Mouse (Mus musculus) MEL (cell line): ENCODE measurements at regions not wholly inside any gene's neighbourhood (a gene's known extent, or its start where the extent isn't known, plus 50 kb on each side); places are given as distances from the start of the nearest gene placed in this dataset.
A peak's percentile ranks its signal among the peaks of the same experiment; 100 is the strongest.

Experiments used
- DNase-seq: peaks from one replicate; pipeline ENCODE4 v3.0.0; 2011; ENCODE audit warnings: low read depth, low spot score
- H3K27ac ChIP-seq: 2 replicates; pipeline ENCODE4 v1.5.1; 2012; ENCODE audit warnings: low read depth, mild to moderate bottlenecking, control low read depth, low read length, moderate library complexity; ENCODE audit not compliant: control insufficient read depth
- H3K27me3 ChIP-seq, 2 experiments: fragments of 150-350 bp in 1 of 2; sonication (generic) in 1 of 2; 2 replicates each; pipeline ENCODE4 v1.6.1; 2012; ENCODE audit warnings: low read length in 2 of 2, mild to moderate bottlenecking in 2 of 2, improper control_type of control experiment in 1 of 2, moderate library complexity in 1 of 2; ENCODE audit not compliant: insufficient read depth in 2 of 2, control insufficient read depth in 1 of 2
- H3K36me3 ChIP-seq, 2 experiments: 2 replicates each; pipeline ENCODE4 v1.6.1; 2012 to 2014; ENCODE audit warnings: low read length in 2 of 2, improper control_type of control experiment in 1 of 2, inconsistent platforms in 1 of 2, mild to moderate bottlenecking in 1 of 2; ENCODE audit not compliant: insufficient read depth in 2 of 2, control insufficient read depth in 1 of 2
- H3K4me1 ChIP-seq, 2 experiments: fragments of 150-350 bp in 1 of 2; sonication (generic) in 1 of 2; 2 replicates each; pipeline ENCODE4 v1.6.1; 2012; ENCODE audit warnings: low read length in 2 of 2, improper control_type of control experiment in 1 of 2, mild to moderate bottlenecking in 1 of 2; ENCODE audit not compliant: insufficient read depth in 2 of 2, control insufficient read depth in 1 of 2
- H3K4me3 ChIP-seq, 2 experiments: fragments of 150-350 bp in 1 of 2; sonication (generic) in 1 of 2; 2 replicates each; pipeline ENCODE4 v1.5.1; 2012; ENCODE audit warnings: low read depth in 2 of 2, low read length in 2 of 2, mild to moderate bottlenecking in 2 of 2, moderate library complexity in 2 of 2, control low read depth in 1 of 2, improper control_type of control experiment in 1 of 2; ENCODE audit not compliant: control insufficient read depth in 1 of 2, insufficient read depth in 1 of 2
- H3K79me2 ChIP-seq: 2 replicates; pipeline ENCODE4 v1.6.1; 2012; ENCODE audit warnings: mild to moderate bottlenecking, low read length, moderate library complexity; ENCODE audit not compliant: control insufficient read depth, poor library complexity, insufficient read depth
- H3K9ac ChIP-seq: 2 replicates; pipeline ENCODE4 v1.6.1; 2012; ENCODE audit warnings: low read depth, mild to moderate bottlenecking, control low read depth, low read length, moderate library complexity; ENCODE audit not compliant: control insufficient read depth, poor library complexity, severe bottlenecking
- H3K9me3 ChIP-seq: fragments of 150-350 bp; sonication (generic); replicated peaks from 2 replicates; pipeline ENCODE4 v1.6.1; 2012; ENCODE audit warnings: mild to moderate bottlenecking, low read length, improper control_type of control experiment, moderate library complexity; ENCODE audit not compliant: insufficient read depth
- CHD2 ChIP-seq: IDR thresholded peaks from 2 replicates; pipeline ENCODE4 v1.6.1; 2011; ENCODE audit warnings: low read length, improper control_type of control experiment
- ETS1 ChIP-seq: IDR thresholded peaks from 2 replicates; pipeline ENCODE4 v1.6.1; 2012; ENCODE audit warnings: low read depth, mild to moderate bottlenecking, inconsistent platforms, low read length, improper control_type of control experiment, moderate library complexity
- JUND ChIP-seq: IDR thresholded peaks from 2 replicates; pipeline ENCODE4 v1.6.1; 2011; ENCODE audit warnings: low read depth, mild to moderate bottlenecking, improper control_type of control experiment, low read length
- MAFK ChIP-seq: IDR thresholded peaks from 2 replicates; pipeline ENCODE4 v1.6.1; 2011; ENCODE audit warnings: low read depth, mild to moderate bottlenecking, low read length, improper control_type of control experiment, borderline replicate concordance
- MXI1 ChIP-seq: IDR thresholded peaks from 2 replicates; pipeline ENCODE4 v1.6.1; 2011; ENCODE audit warnings: mild to moderate bottlenecking, low read depth, low read length, improper control_type of control experiment
- MYB ChIP-seq: IDR thresholded peaks from 2 replicates; pipeline ENCODE4 v1.6.1; 2011; ENCODE audit warnings: mild to moderate bottlenecking, low read depth, low read length, improper control_type of control experiment
- RAD21 ChIP-seq: IDR thresholded peaks from 2 replicates; pipeline ENCODE4 v1.6.1; 2011; ENCODE audit warnings: mild to moderate bottlenecking, low read depth, low read length, improper control_type of control experiment

DNA sequence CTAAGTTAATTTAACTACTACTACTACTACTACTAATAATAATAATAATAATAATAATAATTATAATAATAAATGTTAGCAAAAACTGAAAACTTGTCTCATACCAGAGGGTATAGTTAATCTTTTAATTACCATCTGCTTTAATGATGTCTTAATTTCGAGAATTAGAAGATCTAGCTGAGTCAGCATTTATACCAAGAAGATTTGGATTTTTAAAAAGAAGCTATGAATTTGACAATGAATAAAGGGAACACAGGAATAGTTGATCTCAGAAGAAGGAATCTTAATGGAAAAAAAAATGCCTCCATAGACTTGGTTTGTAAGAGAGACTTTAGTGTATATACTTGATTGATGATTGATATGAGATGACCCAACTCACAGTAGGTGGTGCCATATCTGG, 158.5 kb upstream of the Nap1l3 start:
- no peak for DNase-seq
- Histone ChIP-seq H3K27ac (no peak overlapping the region), H3K36me3 (no peaks in the 10 kb centered on the region), H3K9ac (no peak overlapping the region), H3K27me3 (no peaks in the 10 kb centered on the region), H3K79me2 (no peaks in the 10 kb centered on the region), H3K4me1 (no peaks in the 10 kb centered on the region), H3K4me3 (no peak overlapping the region), H3K9me3 (no peaks in the 10 kb centered on the region)
- TF ChIP-seq MAFK, result peak; percentile 92
- TF ChIP-seq ETS1, result no peak
- no peak for TF ChIP-seq MXI1
- no peak for TF ChIP-seq JUND
- no peak for TF ChIP-seq RAD21
- TF ChIP-seq CHD2, result no peak
- TF ChIP-seq MYB, result no peak
